Mouse (Mus musculus) kidney, adult 2 months (tissue): ENCODE data around the gene Dnajb9. TPM values are rescaled to one million over a fixed set of nuclear protein-coding genes. Genes with fewer than 3 reads are reported as not detected.
"Not testable (repeated sequence)": the region's sequence is repeated elsewhere in the genome, so short reads cannot be mapped to it uniquely, and the experiment has no call there.

Source experiments
- DNase-seq: peaks from one replicate; pipeline ENCODE4 v3.0.0; 2021
- H3K27ac ChIP-seq: fragments of 200-500 bp; 2 replicates; pipeline ENCODE4 v1.5.1; 2012; ENCODE audit warnings: low read depth, low read length, control low read depth, inconsistent platforms; ENCODE audit not compliant: insufficient read depth
- H3K27me3 ChIP-seq: fragments of 200-500 bp; replicated peaks from 2 replicates; pipeline ENCODE4 v1.6.1; 2012; ENCODE audit warnings: mild to moderate bottlenecking, moderate library complexity, low read length, inconsistent platforms; ENCODE audit not compliant: control insufficient read depth, insufficient read depth
- H3K36me3 ChIP-seq: fragments of 200-500 bp; 2 replicates; pipeline ENCODE4 v1.6.1; 2012; ENCODE audit warnings: mild to moderate bottlenecking, moderate library complexity, low read length, inconsistent platforms; ENCODE audit not compliant: control insufficient read depth, insufficient read depth
- H3K4me1 ChIP-seq: fragments of 200-500 bp; 2 replicates; pipeline ENCODE4 v1.6.1; 2011; ENCODE audit warnings: low read length; ENCODE audit not compliant: control insufficient read depth, insufficient read depth
- H3K4me3 ChIP-seq: fragments of 200-500 bp; 2 replicates; pipeline ENCODE4 v1.5.1; 2011; ENCODE audit warnings: mild to moderate bottlenecking, low read depth, low read length, control low read depth; ENCODE audit not compliant: insufficient read depth
- CTCF ChIP-seq: fragments of 200-500 bp; conservative IDR thresholded peaks from 2 replicates; pipeline ENCODE4 v1.5.1; 2011; ENCODE audit warnings: low read depth, mild to moderate bottlenecking, control low read depth, low read length, moderate library complexity, mixed read lengths; ENCODE audit not compliant: insufficient read depth, insufficient read length
- POLR2A ChIP-seq: fragments of 200-500 bp; IDR thresholded peaks from one replicate; pipeline ENCODE4 v1.6.1; 2011; ENCODE audit warnings: low read depth, low read length, control low read depth
- WGBS: fragments of 180-500 bp; shearing (Covaris S2); methylation state at CpG from one replicate; pipeline ENCODE4 v1.1.7; 2018; 5-methylcytosine and 5-hydroxymethylcytosine counted together
- polyA plus RNA-seq: library from polyadenylated mRNA; depleted of rRNA; stranded (reverse); fragments of >200 nt; gene quantifications from 2 replicates; pipeline ENCODE4 v1.2.3, GENCODE M21; 2012

Gene Dnajb9
- polyA plus RNA-seq, 1 experiment: 7.1 TPM

GRCm38 (mm10) chr12:44221651-44222356, 11.7 kb upstream of the Dnajb9 start:
- peak; percentile 21 for DNase-seq
- Histone ChIP-seq H3K4me1 (no peaks in the 10 kb centered on the region), H3K4me3 (peak overlapping the region; percentile 58), H3K27me3 (no peaks in the 10 kb centered on the region), H3K27ac (peak overlapping the region; percentile 16), H3K36me3 (no peaks in the 10 kb centered on the region)
- TF ChIP-seq CTCF (no peak), POLR2A (no peak)
- 3% methylated on average over 89 of the region's 89 CpGs for WGBS

- H3K27me3 ChIP-seq, H3K4me1 ChIP-seq, DNase-seq, H3K36me3 ChIP-seq: not testable (repeated sequence)
- H3K4me3 ChIP-seq: peak within 1 kb of the TSS; percentile 58
- 95% methylated on average over 2 of the region's 2 CpGs for WGBS
- H3K27ac ChIP-seq: peak within 1 kb of the TSS; percentile 16
Observed at GRCm38 (mm10) chr12:44221070-44221469, 10.9 kb upstream of the Dnajb9 start, which contains the start of gene Pnpla8. Gene Pnpla8, plus strand, starts transcription at chr12:44221370.

GRCm38 (mm10) chr12:44211555-44211954, 1.4 kb upstream of the Dnajb9 start:
- TF ChIP-seq POLR2A (no peak), CTCF (no peak)
- no peak for DNase-seq
- Histone ChIP-seq H3K27me3 (no peaks in the 10 kb centered on the region), H3K36me3 (no peaks in the 10 kb centered on the region), H3K27ac (no peak overlapping the region), H3K4me3 (no peak overlapping the region), H3K4me1 (no peaks in the 10 kb centered on the region; the same call in 1 of the 2 replicates)
- WGBS: 96% methylated on average over 3 of the region's 3 CpGs

GRCm38 (mm10) chr12:44209141-44209823, 844 bp downstream of the Dnajb9 start:
- under 1% methylated on average over 37 of the region's 37 CpGs for WGBS
- no peaks in the 10 kb centered on the region for H3K27me3 ChIP-seq
- TF ChIP-seq CTCF: no peak
- no peak for TF ChIP-seq POLR2A
- H3K4me3 ChIP-seq: peak overlapping the region; percentile 83
- H3K27ac ChIP-seq: peak overlapping the region; percentile 82
- H3K4me1 ChIP-seq: no peaks in the 10 kb centered on the region; the same call in 1 of the 2 replicates
- DNase-seq: peak; percentile 89
- peaks cover 3% of the 10 kb centered on the region; the same call in 1 of the 2 replicates for H3K36me3 ChIP-seq

GRCm38 (mm10) chr12:44197873-44198525, 12.1 kb downstream of the Dnajb9 start:
- no peak overlapping the region for H3K27ac ChIP-seq
- TF ChIP-seq POLR2A (no peak), CTCF (no peak)
- no peaks in the 10 kb centered on the region for H3K27me3 ChIP-seq
- no peak overlapping the region for H3K4me3 ChIP-seq
- no peak for DNase-seq
- 0 out of 2 replicates have a peak, but pooled peaks cover 1% of the 10 kb centered on the region for H3K36me3 ChIP-seq
- H3K4me1 ChIP-seq: no peaks in the 10 kb centered on the region
- WGBS: 47% methylated on average over 4 of the region's 4 CpGs

- Histone ChIP-seq H3K27ac (no peak overlapping the region), H3K27me3 (no peaks in the 10 kb centered on the region), H3K4me3 (no peak overlapping the region), H3K36me3 (no peaks in the 10 kb centered on the region), H3K4me1 (no peaks in the 10 kb centered on the region)
- DNase-seq: peak; percentile 38
- 40% methylated on average over 9 of the region's 9 CpGs for WGBS
- TF ChIP-seq CTCF: peak; percentile 42
- no peak for TF ChIP-seq POLR2A
Observed at GRCm38 (mm10) chr12:44181081-44181982, 28.8 kb downstream of the Dnajb9 start.
